Mouse (Mus musculus): ENCODE measurements around the gene Arpc2. TPM values are rescaled to one million over a fixed set of nuclear protein-coding genes. Genes with fewer than 3 reads are reported as not detected.

Gene Arpc2
- polyA plus RNA-seq, 1 experiment from 2014 or later = 400 TPM

GRCm38 (mm10) chr1:74239618-74240017 is 3.7 kb downstream of the Arpc2 start:
- no peak for ATAC-seq (ENCODE audit: extremely low read depth, insufficient number of reproducible peaks, low FRiP score, low TSS enrichment)
- Histone ChIP-seq H3K36me3 (peaks cover 14% of the 10 kb centered on the region; the same call in 1 of the 2 replicates), H3K4me2 (peak overlapping the region; percentile 84), H3K4me1 (peaks cover 71% of the 10 kb centered on the region), H3K27ac (replicated peaks) (peak overlapping the region; percentile 95), H3K4me3 (peak overlapping the region; percentile 91), H3K9ac (peak overlapping the region; percentile 99), H3K27me3 (replicated peaks) (no peaks in the 10 kb centered on the region), H3K9me3 (no peaks in the 10 kb centered on the region)
- 19% methylated on average over 11 of the region's 11 CpGs for WGBS

GRCm38 (mm10) chr1:74240311-74240710 is 4.4 kb downstream of the Arpc2 start:
- peaks cover 78% of the 10 kb centered on the region for H3K4me1 ChIP-seq
- WGBS = 16% methylated on average over 6 of the region's 6 CpGs
- peak overlapping the region; percentile 84 for H3K4me2 ChIP-seq
- peak overlapping the region; percentile 99 for H3K9ac ChIP-seq
- no peak for ATAC-seq (ENCODE audit: extremely low read depth, insufficient number of reproducible peaks, low FRiP score, low TSS enrichment)
- H3K4me3 ChIP-seq = peak overlapping the region; percentile 91; the same call in 1 of the 2 replicates
- H3K27me3 ChIP-seq (replicated peaks) = no peaks in the 10 kb centered on the region
- H3K9me3 ChIP-seq = no peaks in the 10 kb centered on the region
- H3K27ac ChIP-seq (replicated peaks) = peak overlapping the region; percentile 95
- H3K36me3 ChIP-seq = peaks cover 14% of the 10 kb centered on the region; the same call in 1 of the 2 replicates

DNA sequence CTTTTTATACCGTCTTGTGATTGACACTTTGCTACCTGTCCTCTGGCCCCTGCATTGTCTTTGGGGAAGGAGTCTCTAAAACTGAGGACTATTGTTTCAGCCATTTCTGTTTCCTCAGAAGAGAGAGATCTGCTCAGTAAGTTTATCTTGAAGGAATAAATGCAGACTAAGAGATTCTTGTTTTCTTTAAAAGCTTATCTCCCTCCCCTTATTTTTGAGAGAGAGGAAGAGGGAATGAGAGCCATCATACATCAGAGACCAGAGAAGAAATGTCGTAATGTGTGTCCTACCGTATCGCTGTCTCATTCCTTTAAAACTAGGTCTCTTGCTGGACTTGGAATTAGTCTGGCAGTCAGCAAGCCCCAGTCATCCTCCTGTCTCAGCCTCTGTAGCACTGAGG is 4.9 kb downstream of the Arpc2 start:
- peaks cover 82% of the 10 kb centered on the region for H3K4me1 ChIP-seq
- 0 out of 2 replicates have a peak overlapping the region, but pooled peaks have one; percentile 91 for H3K4me3 ChIP-seq
- ATAC-seq (ENCODE audit: extremely low read depth, insufficient number of reproducible peaks, low FRiP score, low TSS enrichment) = no peak
- peak overlapping the region; percentile 95 for H3K27ac ChIP-seq (replicated peaks)
- H3K9me3 ChIP-seq = no peaks in the 10 kb centered on the region
- WGBS = 48% methylated on average over 4 of the region's 4 CpGs
- peak overlapping the region; percentile 99 for H3K9ac ChIP-seq
- H3K36me3 ChIP-seq = peaks cover 15% of the 10 kb centered on the region
- no peaks in the 10 kb centered on the region for H3K27me3 ChIP-seq (replicated peaks)
- H3K4me2 ChIP-seq = peak overlapping the region; percentile 84

GRCm38 (mm10) chr1:74245525-74245924 is 9.6 kb downstream of the Arpc2 start:
- H3K9ac ChIP-seq = no peak overlapping the region
- H3K4me1 ChIP-seq = peaks cover 91% of the 10 kb centered on the region
- H3K36me3 ChIP-seq = peaks cover 52% of the 10 kb centered on the region
- no peaks in the 10 kb centered on the region for H3K9me3 ChIP-seq
- no peak for ATAC-seq (ENCODE audit: extremely low read depth, insufficient number of reproducible peaks, low FRiP score, low TSS enrichment)
- 76% methylated on average over 2 of the region's 2 CpGs for WGBS
- no peaks in the 10 kb centered on the region for H3K27me3 ChIP-seq (replicated peaks)
- no peak overlapping the region for H3K27ac ChIP-seq (replicated peaks)
- no peak overlapping the region for H3K4me3 ChIP-seq
- H3K4me2 ChIP-seq = no peak overlapping the region

DNA sequence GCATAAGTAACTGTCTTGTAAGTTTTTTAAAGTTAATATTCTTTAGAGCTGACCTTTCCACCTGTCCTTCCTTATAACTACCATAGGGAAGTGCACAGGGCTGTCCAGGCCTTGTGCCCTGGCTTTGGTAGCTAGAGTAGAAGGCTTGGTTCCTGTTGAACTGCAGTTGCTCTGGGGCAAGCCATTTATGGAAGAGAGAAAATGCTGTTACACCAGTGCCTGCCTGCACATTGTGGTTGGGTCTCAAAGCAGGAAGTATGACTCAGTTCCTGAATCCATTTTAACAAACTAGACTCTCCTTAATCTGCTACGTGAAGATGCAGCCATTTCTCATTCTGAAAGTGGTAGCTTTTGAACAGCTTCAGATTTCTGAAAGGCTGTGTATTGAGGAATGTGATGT is 12.9 kb downstream of the Arpc2 start:
- Histone ChIP-seq H3K27me3 (replicated peaks) (no peaks in the 10 kb centered on the region), H3K9me3 (no peaks in the 10 kb centered on the region), H3K36me3 (peaks cover 75% of the 10 kb centered on the region), H3K4me2 (0 out of 2 replicates have a peak overlapping the region, but pooled peaks have one; percentile 5), H3K9ac (peak overlapping the region; percentile 56; the same call in 1 of the 2 replicates), H3K4me3 (no peak overlapping the region), H3K4me1 (peaks cover 68% of the 10 kb centered on the region), H3K27ac (replicated peaks) (peak overlapping the region; percentile 92)
- 36% methylated on average over 1 of the region's 1 CpGs for WGBS
- no peak for ATAC-seq (ENCODE audit: extremely low read depth, insufficient number of reproducible peaks, low FRiP score, low TSS enrichment)

- no peak for ATAC-seq (ENCODE audit: extremely low read depth, insufficient number of reproducible peaks, low FRiP score, low TSS enrichment)
- no peak overlapping the region for H3K4me3 ChIP-seq
- H3K27me3 ChIP-seq (replicated peaks) = no peaks in the 10 kb centered on the region
- 62% methylated on average over 5 of the region's 5 CpGs for WGBS
- no peaks in the 10 kb centered on the region for H3K9me3 ChIP-seq
- H3K4me1 ChIP-seq = peaks cover 67% of the 10 kb centered on the region
- H3K36me3 ChIP-seq = peaks cover 82% of the 10 kb centered on the region
- H3K9ac ChIP-seq = peak overlapping the region; percentile 56
- H3K4me2 ChIP-seq = peak overlapping the region; percentile 5; the same call in 1 of the 2 replicates
- H3K27ac ChIP-seq (replicated peaks) = peak overlapping the region; percentile 92
These were observed 13.6 kb downstream of the Arpc2 start for GRCm38 (mm10) chr1:74249331-74249980.

GRCm38 (mm10) chr1:74250096-74250495 is 14.2 kb downstream of the Arpc2 start:
- peaks cover 88% of the 10 kb centered on the region for H3K36me3 ChIP-seq
- peak overlapping the region; percentile 92 for H3K27ac ChIP-seq (replicated peaks)
- H3K9me3 ChIP-seq = no peaks in the 10 kb centered on the region
- WGBS = 81% methylated on average over 4 of the region's 4 CpGs
- H3K4me1 ChIP-seq = peaks cover 61% of the 10 kb centered on the region
- ATAC-seq (ENCODE audit: extremely low read depth, insufficient number of reproducible peaks, low FRiP score, low TSS enrichment) = no peak
- peak overlapping the region; percentile 3; the same call in 1 of the 2 replicates for H3K9ac ChIP-seq
- H3K27me3 ChIP-seq (replicated peaks) = no peaks in the 10 kb centered on the region
- no peak overlapping the region for H3K4me2 ChIP-seq
- H3K4me3 ChIP-seq = no peak overlapping the region

DNA sequence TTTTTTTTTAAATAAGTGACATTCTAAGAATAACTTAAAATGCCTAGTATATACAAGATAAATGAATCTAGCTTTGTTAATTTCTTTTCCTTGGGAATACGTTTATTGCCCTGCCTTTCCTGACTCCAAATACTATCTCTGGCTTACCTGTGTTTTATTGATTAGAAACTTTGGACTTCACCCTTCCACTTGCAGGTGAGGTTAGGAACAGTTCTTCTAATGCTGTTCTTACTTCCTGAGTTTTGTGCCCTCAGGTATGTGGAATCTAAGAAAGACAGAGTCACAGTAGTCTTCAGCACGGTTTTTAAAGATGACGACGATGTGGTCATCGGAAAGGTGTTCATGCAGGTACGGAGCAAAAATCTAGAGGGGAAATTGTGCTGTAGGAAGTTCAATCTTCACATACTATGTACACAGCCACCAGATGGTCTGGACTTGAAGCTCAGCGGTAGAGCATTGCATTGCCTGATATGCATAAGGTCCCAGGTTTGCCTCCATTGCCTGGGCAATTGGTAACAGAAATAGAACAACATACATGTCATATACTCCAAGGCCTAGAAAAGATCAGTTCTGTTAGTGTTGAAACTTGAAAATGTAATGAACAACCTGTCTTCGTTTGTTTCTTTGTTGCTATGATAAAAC is 19.9 kb downstream of the Arpc2 start:
- Histone ChIP-seq H3K4me3 (no peak overlapping the region), H3K4me2 (no peak overlapping the region), H3K27ac (replicated peaks) (peak overlapping the region; percentile 71; the same call in 1 of the 2 replicates), H3K27me3 (replicated peaks) (no peaks in the 10 kb centered on the region), H3K9ac (no peak overlapping the region), H3K36me3 (peaks cover 99% of the 10 kb centered on the region), H3K9me3 (no peaks in the 10 kb centered on the region), H3K4me1 (peaks cover 30% of the 10 kb centered on the region)
- ATAC-seq (ENCODE audit: extremely low read depth, insufficient number of reproducible peaks, low FRiP score, low TSS enrichment) = no peak
- 92% methylated on average over 8 of the region's 8 CpGs for WGBS

GRCm38 (mm10) chr1:74256782-74257181 is 20.9 kb downstream of the Arpc2 start:
- Histone ChIP-seq H3K4me1 (peaks cover 30% of the 10 kb centered on the region), H3K27ac (replicated peaks) (peak overlapping the region; percentile 71)

GRCm38 (mm10) chr1:74262510-74262909 is 26.6 kb downstream of the Arpc2 start:
- Histone ChIP-seq H3K27me3 (replicated peaks) (no peaks in the 10 kb centered on the region), H3K4me2 (no peak overlapping the region), H3K4me3 (no peak overlapping the region), H3K9me3 (no peaks in the 10 kb centered on the region), H3K36me3 (peaks cover 99% of the 10 kb centered on the region), H3K9ac (no peak overlapping the region), H3K27ac (replicated peaks) (no peak overlapping the region), H3K4me1 (peaks cover 4% of the 10 kb centered on the region; the same call in 1 of the 2 replicates)
- no peak for ATAC-seq (ENCODE audit: extremely low read depth, insufficient number of reproducible peaks, low FRiP score, low TSS enrichment)
- 76% methylated on average over 6 of the region's 6 CpGs for WGBS

More at GRCm38 (mm10) chr1:74256782-74257181, 20.9 kb downstream of the Arpc2 start:
- ATAC-seq (ENCODE audit: extremely low read depth, insufficient number of reproducible peaks, low FRiP score, low TSS enrichment) = no peak; the same call in 1 of the 2 replicates
- Histone ChIP-seq H3K4me3 (no peak overlapping the region), H3K9me3 (no peaks in the 10 kb centered on the region), H3K27me3 (replicated peaks) (no peaks in the 10 kb centered on the region), H3K9ac (no peak overlapping the region; the same call in 1 of the 2 replicates), H3K4me2 (no peak overlapping the region), H3K36me3 (peaks cover 99% of the 10 kb centered on the region)
- 27% methylated on average over 4 of the region's 4 CpGs for WGBS

DNA sequence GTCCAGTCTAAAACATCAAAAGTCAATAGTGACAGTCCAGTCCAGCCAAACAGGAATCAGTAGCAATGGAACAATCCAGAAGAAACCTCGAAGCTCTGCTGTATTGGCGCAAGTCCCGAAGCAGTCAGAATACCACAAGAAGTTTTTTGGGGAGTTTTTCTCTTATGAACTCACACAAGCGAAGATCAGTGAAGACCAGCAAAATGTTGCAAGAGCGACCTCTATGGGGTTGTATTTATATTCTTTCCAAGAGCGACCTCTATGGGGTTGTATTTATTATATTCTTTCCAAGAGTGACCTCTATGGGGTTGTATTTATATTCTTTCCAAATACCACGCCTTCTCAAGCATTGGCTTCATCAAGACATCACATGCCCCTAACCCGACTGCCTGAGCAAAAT is 32.9 kb downstream of the Arpc2 start:
- H3K4me1 ChIP-seq = peaks cover 36% of the 10 kb centered on the region
- WGBS = 83% methylated on average over 8 of the region's 8 CpGs
- H3K9ac ChIP-seq = no peak overlapping the region
- no peaks in the 10 kb centered on the region for H3K9me3 ChIP-seq
- H3K36me3 ChIP-seq = peaks cover 55% of the 10 kb centered on the region
- H3K4me2 ChIP-seq = no peak overlapping the region
- H3K4me3 ChIP-seq = no peak overlapping the region
- ATAC-seq (ENCODE audit: extremely low read depth, insufficient number of reproducible peaks, low FRiP score, low TSS enrichment) = no peak
- no peaks in the 10 kb centered on the region for H3K27me3 ChIP-seq (replicated peaks)
- H3K27ac ChIP-seq (replicated peaks) = no peak overlapping the region

All from heart, embryonic 13.5 days (tissue).